Mouse (Mus musculus) intestine, embryonic 15.5 days (tissue): ENCODE results near the gene Parg. TPM values are rescaled to one million over a fixed set of nuclear protein-coding genes. Genes with fewer than 3 reads are reported as not detected.

Source experiments
- ATAC-seq: fragments of 200-750 bp; cut with Nextera tagmentation; 2 replicates; pipeline ENCODE4 v1.8.0; 2017; ENCODE audit warnings: moderate TSS enrichment, moderate library complexity
- H3K27ac ChIP-seq: fragments of 300-500 bp; sonication (generic); 2 replicates; pipeline ENCODE4 v1.5.1; 2015; ENCODE audit warnings: mild to moderate bottlenecking, inconsistent platforms
- H3K27me3 ChIP-seq: fragments of 300-500 bp; sonication (generic); replicated peaks from 2 replicates; pipeline ENCODE4 v1.6.1; 2015; ENCODE audit warnings: inconsistent platforms
- H3K36me3 ChIP-seq: fragments of 300-500 bp; sonication (generic); 2 replicates; pipeline ENCODE4 v1.6.1; 2015; ENCODE audit warnings: inconsistent platforms
- H3K4me1 ChIP-seq: fragments of 300-500 bp; sonication (generic); replicated peaks from 2 replicates; pipeline ENCODE4 v1.6.1; 2015; ENCODE audit warnings: inconsistent platforms
- H3K4me2 ChIP-seq: fragments of 300-500 bp; sonication (generic); replicated peaks from 2 replicates; pipeline ENCODE4 v1.6.1; 2015; ENCODE audit warnings: mild to moderate bottlenecking, inconsistent platforms
- H3K4me3 ChIP-seq: fragments of 300-500 bp; sonication (generic); replicated peaks from 2 replicates; pipeline ENCODE4 v1.5.1; 2015; ENCODE audit warnings: inconsistent platforms
- H3K9ac ChIP-seq: fragments of 300-500 bp; sonication (generic); 2 replicates; pipeline ENCODE4 v1.6.1; 2015; ENCODE audit warnings: inconsistent platforms
- H3K9me3 ChIP-seq: fragments of 300-500 bp; sonication (generic); 2 replicates; pipeline ENCODE4 v1.6.1; 2016; ENCODE audit warnings: inconsistent platforms
- WGBS: fragments of 180-500 bp; shearing (Covaris S2); methylation state at CpG from one replicate; pipeline ENCODE4 v1.1.7; 2015; 5-methylcytosine and 5-hydroxymethylcytosine counted together
- polyA plus RNA-seq: library from polyadenylated mRNA; unstranded; fragments of >200 nt; fragmentation: Nextera tagmentation; extraction: Ambion mirVana; gene quantifications from 2 replicates; pipeline ENCODE4 v1.2.1, GENCODE M21; 2015

The Parg gene
- polyA plus RNA-seq, 1 experiment from 2014 or later = 37.0 TPM

DNA sequence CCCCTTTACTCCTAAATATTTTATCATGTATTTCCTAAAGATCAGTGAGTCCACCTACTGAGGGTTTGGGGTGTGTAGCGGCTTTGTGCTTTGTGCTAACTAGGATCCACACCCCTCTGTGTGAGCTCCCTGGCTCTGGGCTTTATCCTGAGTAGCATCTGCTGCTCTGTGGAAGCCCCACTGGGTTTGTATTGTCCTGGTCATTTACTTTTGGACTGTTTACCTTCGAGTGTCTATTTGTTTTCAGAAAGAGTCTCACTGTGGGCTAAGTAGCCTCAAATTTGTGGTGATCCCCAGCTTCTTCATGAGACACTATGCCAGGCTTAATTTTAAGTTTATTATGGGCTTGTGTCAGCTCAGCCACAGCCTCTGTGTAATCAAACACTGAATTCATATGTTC is 67.2 kb downstream of the Parg start:
- Histone ChIP-seq H3K4me1 (no peaks in the 10 kb centered on the region), H3K27ac (no peak overlapping the region), H3K9me3 (no peaks in the 10 kb centered on the region), H3K36me3 (no peaks in the 10 kb centered on the region), H3K27me3 (no peaks in the 10 kb centered on the region), H3K4me2 (no peak overlapping the region), H3K9ac (no peak overlapping the region), H3K4me3 (no peak overlapping the region)
- WGBS = 66% methylated on average over 2 of the region's 2 CpGs
- ATAC-seq = no peak

DNA sequence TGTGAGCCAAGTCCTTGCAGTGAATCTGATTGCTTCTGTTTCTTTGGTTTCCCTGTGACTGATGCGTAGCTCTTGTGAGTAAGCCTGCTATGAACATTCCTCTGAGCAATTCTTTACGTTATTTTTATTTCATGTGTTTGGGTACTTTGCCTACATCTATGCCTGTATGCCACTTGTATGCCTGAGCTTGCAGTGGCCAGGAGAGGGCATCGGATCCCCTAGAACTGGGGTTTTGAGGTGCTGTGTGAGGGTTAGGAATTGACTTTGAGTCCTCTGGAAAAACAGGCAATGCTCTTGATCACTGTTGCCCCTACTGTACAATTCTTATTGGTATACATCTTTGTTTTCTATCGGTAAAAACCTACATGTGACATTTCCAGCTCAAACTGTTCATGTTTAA is 67.8 kb downstream of the Parg start:
- Histone ChIP-seq H3K9me3 (no peaks in the 10 kb centered on the region), H3K4me1 (no peaks in the 10 kb centered on the region), H3K36me3 (no peaks in the 10 kb centered on the region), H3K27ac (no peak overlapping the region), H3K4me2 (no peak overlapping the region), H3K9ac (no peak overlapping the region), H3K4me3 (no peak overlapping the region), H3K27me3 (no peaks in the 10 kb centered on the region)
- WGBS = 87% methylated on average over 4 of the region's 4 CpGs
- ATAC-seq = no peak

DNA sequence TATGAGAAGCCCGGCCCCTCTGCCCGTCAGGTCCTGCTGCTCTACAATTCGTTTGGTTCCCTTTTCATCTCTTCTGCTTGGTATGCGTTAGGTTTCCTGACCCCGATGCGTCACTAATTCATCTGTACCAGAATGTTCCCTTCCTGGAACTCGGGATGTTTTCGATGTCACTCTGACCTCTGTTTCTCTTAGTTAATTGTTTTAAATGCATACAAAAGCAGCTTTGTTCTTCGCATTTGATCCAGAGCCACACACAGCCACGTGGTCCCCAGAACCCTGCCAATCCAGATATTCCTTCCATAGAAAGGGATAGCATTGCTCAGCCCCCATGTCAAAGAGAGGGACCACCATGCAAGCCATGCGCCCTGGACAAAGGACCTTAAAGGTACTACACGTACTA is 99.9 kb downstream of the Parg start:
- Histone ChIP-seq H3K4me3 (no peak overlapping the region), H3K4me1 (no peaks in the 10 kb centered on the region), H3K4me2 (no peak overlapping the region), H3K9me3 (no peaks in the 10 kb centered on the region), H3K9ac (no peak overlapping the region), H3K27me3 (no peaks in the 10 kb centered on the region), H3K36me3 (no peaks in the 10 kb centered on the region), H3K27ac (no peak overlapping the region)
- ATAC-seq = no peak
- WGBS = 78% methylated on average over 12 of the region's 12 CpGs

DNA sequence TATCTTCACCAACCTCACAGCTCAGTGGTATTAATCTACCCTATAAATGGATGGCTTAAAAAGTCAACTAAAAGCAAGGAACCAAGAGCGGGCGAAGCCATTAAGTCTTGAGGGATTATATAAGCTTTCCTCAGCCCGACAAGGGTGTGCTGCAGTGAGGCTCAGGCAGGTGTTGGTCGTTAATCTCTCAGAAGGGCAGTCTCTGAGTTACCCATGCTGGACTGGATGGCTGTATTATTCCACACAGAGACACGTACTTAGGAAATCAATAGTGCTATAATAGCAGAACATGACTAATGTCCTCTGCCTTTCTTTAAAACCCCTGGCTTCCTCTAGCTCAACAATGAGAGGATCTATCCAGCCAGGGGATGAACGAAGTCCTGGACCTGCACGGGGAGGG is 100.7 kb downstream of the Parg start:
- Histone ChIP-seq H3K4me3 (no peak overlapping the region), H3K27ac (no peak overlapping the region), H3K9ac (no peak overlapping the region), H3K4me1 (no peaks in the 10 kb centered on the region), H3K27me3 (no peaks in the 10 kb centered on the region), H3K36me3 (no peaks in the 10 kb centered on the region), H3K9me3 (no peaks in the 10 kb centered on the region), H3K4me2 (no peak overlapping the region)
- 76% methylated on average over 7 of the region's 7 CpGs for WGBS
- no peak for ATAC-seq

DNA sequence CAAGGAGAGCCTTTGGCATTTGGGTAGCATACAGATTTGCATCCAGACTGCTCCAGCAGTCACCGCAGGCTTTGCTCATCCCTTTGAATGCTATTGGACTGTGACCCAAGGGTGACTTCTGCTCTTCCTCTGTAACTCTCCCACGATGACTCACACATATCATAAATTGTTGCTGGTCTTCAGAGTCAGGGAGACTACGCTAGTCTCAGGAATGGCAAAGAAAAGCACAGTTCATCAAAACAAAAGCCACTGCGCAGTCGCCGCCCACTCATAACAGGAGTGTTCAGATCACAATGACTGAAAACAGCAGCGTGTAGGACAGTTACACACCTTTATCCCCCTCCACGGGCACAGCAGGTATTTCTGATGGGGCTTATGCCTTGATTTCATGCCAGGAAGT is 103.2 kb downstream of the Parg start:
- H3K9ac ChIP-seq = no peak overlapping the region
- H3K4me3 ChIP-seq = no peak overlapping the region
- H3K4me1 ChIP-seq = no peaks in the 10 kb centered on the region
- H3K9me3 ChIP-seq = no peaks in the 10 kb centered on the region
- WGBS = 76% methylated on average over 8 of the region's 8 CpGs
- no peak overlapping the region for H3K27ac ChIP-seq
- H3K4me2 ChIP-seq = no peak overlapping the region
- no peaks in the 10 kb centered on the region for H3K36me3 ChIP-seq
- no peaks in the 10 kb centered on the region for H3K27me3 ChIP-seq
- ATAC-seq = no peak

DNA sequence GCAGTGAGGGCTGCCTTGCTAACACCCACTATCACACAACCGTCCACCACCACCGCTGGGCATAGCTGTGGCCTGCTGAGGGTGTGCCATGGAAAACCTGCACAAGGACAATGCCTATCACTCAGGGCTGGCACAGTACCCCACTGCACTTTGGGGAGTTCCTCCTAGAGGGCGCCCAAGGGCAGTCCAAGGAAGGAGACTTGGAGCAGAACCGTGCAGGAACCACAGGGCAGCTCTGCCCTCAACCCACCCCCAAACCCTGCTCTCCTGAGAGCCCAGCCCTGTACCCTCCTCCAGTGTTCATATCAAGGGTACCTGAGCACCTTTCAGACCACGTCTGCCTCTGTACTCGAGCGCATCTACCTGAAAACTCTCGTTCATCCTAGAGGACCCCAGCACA is 108.1 kb downstream of the Parg start:
- no peaks in the 10 kb centered on the region for H3K27me3 ChIP-seq
- no peaks in the 10 kb centered on the region for H3K9me3 ChIP-seq
- no peak overlapping the region for H3K4me2 ChIP-seq
- H3K36me3 ChIP-seq = no peaks in the 10 kb centered on the region
- peak; percentile 41; the same call in 1 of the 2 replicates for ATAC-seq
- no peak overlapping the region for H3K9ac ChIP-seq
- no peaks in the 10 kb centered on the region for H3K4me1 ChIP-seq
- WGBS = 41% methylated on average over 8 of the region's 8 CpGs
- no peak overlapping the region for H3K4me3 ChIP-seq
- no peak overlapping the region for H3K27ac ChIP-seq

DNA sequence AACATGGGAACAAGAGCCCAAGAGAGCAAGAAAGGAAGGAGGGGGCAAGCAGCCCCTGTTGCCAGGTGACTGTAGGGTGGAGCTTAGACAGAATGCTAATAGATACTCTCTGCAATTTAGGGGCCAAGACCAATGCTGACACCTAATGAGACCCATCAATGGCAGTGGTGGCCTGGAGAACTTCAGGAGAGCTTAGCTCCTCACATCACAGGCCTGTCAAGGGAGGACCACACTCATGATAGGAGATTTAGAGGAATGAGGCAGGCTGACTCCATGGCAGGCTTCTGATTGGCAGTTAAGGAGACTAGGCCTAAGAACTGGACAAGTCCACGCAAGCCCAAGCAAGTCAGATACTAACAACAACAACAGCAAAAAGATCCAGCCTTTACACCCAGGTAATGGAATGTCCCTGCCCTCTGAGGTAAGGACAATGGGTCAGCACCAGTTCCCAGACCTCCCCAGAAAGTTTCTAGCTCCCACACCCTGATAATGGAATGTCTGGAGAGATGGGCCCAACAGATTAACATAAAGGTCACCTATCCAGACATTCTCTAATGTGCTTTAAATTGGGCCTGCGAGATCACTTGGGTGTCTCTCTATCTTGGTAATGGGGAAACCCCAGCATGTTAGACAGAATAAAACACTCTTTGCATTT is 109.8 kb downstream of the Parg start:
- Histone ChIP-seq H3K9ac (no peak overlapping the region), H3K27ac (no peak overlapping the region), H3K4me2 (no peak overlapping the region), H3K36me3 (no peaks in the 10 kb centered on the region), H3K4me1 (no peaks in the 10 kb centered on the region), H3K9me3 (no peaks in the 10 kb centered on the region), H3K4me3 (no peak overlapping the region), H3K27me3 (no peaks in the 10 kb centered on the region)
- WGBS = 91% methylated on average over 2 of the region's 2 CpGs
- no peak for ATAC-seq

DNA sequence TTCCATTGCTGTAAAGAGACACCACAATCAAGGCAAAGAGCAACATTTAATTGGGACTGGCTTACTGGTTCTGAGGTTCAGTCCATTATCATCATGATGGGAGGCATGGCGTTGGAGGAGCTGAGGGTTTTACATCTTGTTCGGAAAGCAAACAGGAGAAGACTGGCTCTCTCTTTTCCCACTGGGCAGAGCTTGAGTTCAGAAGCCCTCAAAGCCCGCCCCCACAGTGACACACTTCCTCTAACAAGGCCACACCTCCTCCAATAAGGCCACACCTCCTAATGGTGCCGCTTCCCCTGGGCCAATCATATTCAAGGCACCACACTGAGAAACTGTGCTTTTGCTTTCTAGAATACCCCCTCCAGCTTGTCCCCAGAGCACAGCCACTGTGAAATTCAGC is 116.1 kb downstream of the Parg start:
- Histone ChIP-seq H3K9ac (no peak overlapping the region), H3K36me3 (no peaks in the 10 kb centered on the region), H3K27me3 (no peaks in the 10 kb centered on the region), H3K9me3 (no peaks in the 10 kb centered on the region), H3K27ac (no peak overlapping the region), H3K4me2 (no peak overlapping the region), H3K4me3 (no peak overlapping the region), H3K4me1 (peaks cover 6% of the 10 kb centered on the region)
- no peak for ATAC-seq
- 11% methylated on average over 4 of the region's 4 CpGs for WGBS

DNA sequence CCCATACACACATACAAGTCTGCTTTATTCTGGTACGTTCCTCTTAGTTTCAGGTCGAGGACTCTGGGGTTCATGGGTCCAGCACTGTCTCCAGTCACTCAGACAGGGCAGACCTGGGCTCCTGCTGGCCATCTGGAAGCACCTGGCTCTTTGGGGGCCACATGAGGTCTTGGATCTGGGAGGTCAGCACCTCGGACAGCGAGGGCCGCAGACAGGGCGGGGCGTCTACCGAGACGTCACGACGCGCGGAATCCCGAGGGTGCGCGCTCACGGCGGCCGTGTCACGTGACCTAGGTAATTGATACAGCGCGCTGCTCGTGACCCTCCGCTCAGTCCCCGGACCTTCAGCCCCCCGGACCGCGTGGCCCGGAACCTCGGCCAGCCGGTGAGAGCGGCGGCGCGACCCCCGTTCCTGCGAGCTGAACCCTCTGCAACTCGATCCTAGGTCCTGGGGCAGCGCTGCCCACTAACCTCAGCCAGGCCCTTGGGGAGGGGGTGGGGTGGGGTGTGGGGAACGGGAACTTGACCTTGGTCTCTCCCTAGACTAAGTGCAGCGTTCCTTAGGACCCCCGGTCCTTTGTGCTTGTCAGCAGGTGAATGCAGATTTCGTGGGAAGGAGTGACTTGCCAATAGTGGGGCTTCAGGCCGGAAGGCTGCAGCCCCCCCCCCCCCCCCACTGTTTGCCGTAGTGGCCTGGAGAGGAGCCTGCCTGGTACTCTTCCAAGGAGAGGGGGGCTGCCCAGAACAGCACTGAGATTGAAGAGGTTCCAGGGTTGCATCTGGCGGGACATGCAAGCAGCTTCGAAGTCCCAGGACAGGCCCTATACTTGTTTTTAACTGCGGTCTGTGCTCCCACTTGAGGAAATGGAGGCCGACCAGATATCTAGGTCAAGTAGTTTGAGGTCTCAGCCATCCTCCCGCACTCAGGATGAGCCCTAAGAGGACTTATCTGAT is 120.3 kb downstream of the Parg start, which contains the start of gene Ogdhl:
Gene Ogdhl, plus strand, starts transcription at position 288 of the 954 bp plus-strand sequence.
- peak within 1 kb of the TSS; percentile 64 for H3K9ac ChIP-seq
- peaks cover 7% of the 10 kb centered on the region for H3K4me1 ChIP-seq
- ATAC-seq = peak; percentile 93
- H3K36me3 ChIP-seq = no peaks in the 10 kb centered on the region
- no peaks in the 10 kb centered on the region for H3K27me3 ChIP-seq
- WGBS = 2% methylated on average over 50 of the region's 50 CpGs
- no peaks in the 10 kb centered on the region for H3K9me3 ChIP-seq
- peak within 1 kb of the TSS; percentile 76 for H3K4me3 ChIP-seq
- no peak within 1 kb of the TSS for H3K27ac ChIP-seq
- H3K4me2 ChIP-seq = peak within 1 kb of the TSS; percentile 83

DNA sequence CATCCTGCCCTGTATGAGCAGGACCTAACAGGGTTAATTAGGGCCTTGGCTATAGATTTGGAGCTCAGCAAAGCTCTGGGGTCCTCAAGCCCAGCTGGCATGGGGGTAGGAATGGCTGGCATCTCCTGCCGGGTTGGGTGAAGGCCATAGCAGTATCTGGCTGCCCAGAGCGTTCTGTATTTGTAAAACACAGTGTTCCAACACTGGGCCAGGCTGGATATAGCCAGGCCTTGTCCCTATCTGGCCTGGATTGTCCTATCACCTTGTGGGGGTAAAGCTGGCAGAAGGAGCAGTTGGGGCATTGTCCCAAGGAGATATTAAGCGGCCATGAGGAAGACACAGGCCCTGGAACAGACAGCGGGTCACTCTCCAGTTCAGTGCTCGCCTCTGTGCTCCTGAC is 121.5 kb downstream of the Parg start:
- 91% methylated on average over 5 of the region's 5 CpGs for WGBS
- no peak overlapping the region for H3K4me2 ChIP-seq
- no peaks in the 10 kb centered on the region for H3K27me3 ChIP-seq
- peaks cover 7% of the 10 kb centered on the region for H3K4me1 ChIP-seq
- ATAC-seq = no peak
- no peak overlapping the region for H3K9ac ChIP-seq
- H3K36me3 ChIP-seq = no peaks in the 10 kb centered on the region
- no peaks in the 10 kb centered on the region for H3K9me3 ChIP-seq
- H3K27ac ChIP-seq = no peak overlapping the region
- H3K4me3 ChIP-seq = no peak overlapping the region

DNA sequence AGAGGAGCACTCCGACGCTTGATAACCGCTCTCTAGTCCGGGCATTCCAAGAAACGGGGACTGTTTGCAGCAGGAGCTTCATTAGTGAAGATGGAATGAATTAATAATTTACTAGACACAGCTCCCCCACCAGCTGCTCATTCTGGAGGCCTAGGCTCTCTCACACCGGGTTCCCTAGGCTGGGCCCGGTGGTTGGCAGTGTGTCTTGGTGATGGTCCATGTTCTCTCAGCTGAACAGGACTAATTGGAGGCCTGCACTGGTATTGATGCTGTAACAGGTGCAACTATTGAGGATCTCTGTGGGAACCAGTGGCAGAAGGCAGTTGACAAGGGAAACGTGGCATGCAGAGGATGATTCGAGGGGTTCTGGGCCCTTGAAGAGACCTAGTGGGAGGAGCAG is 125.6 kb downstream of the Parg start:
- 79% methylated on average over 9 of the region's 9 CpGs for WGBS
- no peak overlapping the region for H3K4me3 ChIP-seq
- H3K36me3 ChIP-seq = no peaks in the 10 kb centered on the region
- H3K27ac ChIP-seq = no peak overlapping the region
- no peak overlapping the region for H3K9ac ChIP-seq
- peaks cover 5% of the 10 kb centered on the region for H3K4me1 ChIP-seq
- ATAC-seq = no peak
- H3K9me3 ChIP-seq = no peaks in the 10 kb centered on the region
- H3K4me2 ChIP-seq = no peak overlapping the region
- H3K27me3 ChIP-seq = no peaks in the 10 kb centered on the region

DNA sequence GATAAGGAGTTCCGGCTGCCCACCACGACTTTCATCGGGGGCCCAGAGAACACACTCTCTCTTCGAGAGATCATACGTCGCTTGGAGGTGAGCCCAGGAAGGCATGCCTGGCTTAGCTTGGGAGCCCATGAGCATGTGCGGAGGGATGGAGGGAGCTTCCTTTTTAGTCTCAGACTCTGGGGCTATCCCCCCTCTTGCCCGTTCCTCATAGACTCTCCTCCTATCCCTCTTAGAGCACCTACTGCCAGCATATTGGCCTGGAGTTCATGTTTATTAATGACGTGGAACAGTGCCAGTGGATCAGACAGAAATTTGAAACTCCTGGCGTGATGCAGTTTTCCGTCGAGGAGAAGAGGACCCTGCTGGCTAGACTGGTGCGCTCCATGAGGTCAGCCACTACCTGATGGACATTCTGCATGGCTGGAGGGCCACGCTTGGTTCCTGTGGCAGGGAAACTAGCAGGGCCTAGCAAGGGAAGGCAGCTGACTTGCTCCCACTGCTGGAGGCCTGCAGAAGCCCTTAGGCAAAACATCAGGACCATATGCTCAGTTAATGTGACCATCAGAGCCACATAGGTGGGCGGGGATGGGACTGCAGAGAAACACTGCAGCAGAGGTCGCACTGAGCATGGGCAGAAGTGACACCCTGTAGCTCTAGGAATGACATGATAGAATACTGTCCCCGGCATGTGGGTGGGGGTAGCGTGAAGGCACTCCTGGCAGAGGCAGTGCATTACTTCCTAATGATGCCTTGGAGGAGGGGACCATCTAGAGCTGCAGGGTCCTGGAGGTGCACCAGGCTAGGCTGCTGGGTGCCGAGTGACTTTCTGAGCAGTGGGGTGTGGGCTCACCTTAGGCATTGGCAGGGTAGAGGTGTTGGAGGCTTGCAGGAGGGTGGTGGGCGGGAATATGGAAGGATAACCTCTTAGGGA is 131.0 kb downstream of the Parg start:
- Histone ChIP-seq H3K4me2 (no peak overlapping the region), H3K9ac (no peak overlapping the region), H3K36me3 (no peaks in the 10 kb centered on the region), H3K27ac (no peak overlapping the region), H3K9me3 (no peaks in the 10 kb centered on the region), H3K4me1 (no peaks in the 10 kb centered on the region), H3K4me3 (no peak overlapping the region), H3K27me3 (no peaks in the 10 kb centered on the region)
- no peak for ATAC-seq
- 86% methylated on average over 20 of the region's 20 CpGs for WGBS
